Mouse (Mus musculus) ES-E14 (cell line): ENCODE results near the gene Adgrg1. TPM values are rescaled to one million over a fixed set of nuclear protein-coding genes. Genes with fewer than 3 reads are reported as not detected.
A peak's percentile ranks its signal among the peaks of the same experiment; 100 is the strongest.
"Not testable (repeated sequence)": the region's sequence is repeated elsewhere in the genome, so short reads cannot be mapped to it uniquely, and the experiment has no call there.

Source experiments
- DNase-seq: peaks from one replicate; pipeline ENCODE4 v3.0.0-alpha.2; 2013; ENCODE audit warnings: low read depth, low spot score
- H3K27ac ChIP-seq: 2 replicates; pipeline ENCODE4 v1.5.1; 2012; ENCODE audit warnings: low read depth, mild to moderate bottlenecking, low read length, moderate library complexity, mixed read lengths; ENCODE audit not compliant: poor library complexity, insufficient read depth, severe bottlenecking
- H3K36me3 ChIP-seq: 2 replicates; pipeline ENCODE4 v1.6.1; 2012; ENCODE audit warnings: mild to moderate bottlenecking, low read length, moderate library complexity, mixed read lengths; ENCODE audit not compliant: control insufficient read depth, poor library complexity, insufficient read depth, severe bottlenecking
- H3K4me1 ChIP-seq, 2 experiments: fragments of 150-350 bp in 1 of 2; sonication (generic) in 1 of 2; 2 replicates each; pipeline ENCODE4 v1.6.1; 2012; ENCODE audit warnings: low read length in 2 of 2, mild to moderate bottlenecking in 1 of 2, mixed read lengths in 1 of 2; ENCODE audit not compliant: control insufficient read depth in 2 of 2, insufficient read depth in 2 of 2, poor library complexity in 1 of 2
- H3K4me3 ChIP-seq, 2 experiments: fragments of 150-350 bp in 1 of 2; sonication (generic) in 1 of 2; 2 replicates each; pipeline ENCODE4 v1.5.1; 2012; ENCODE audit warnings: low read length in 2 of 2, low read depth in 1 of 2, mild to moderate bottlenecking in 1 of 2, mixed read lengths in 1 of 2; ENCODE audit not compliant: insufficient read depth in 1 of 2, poor library complexity in 1 of 2, severe bottlenecking in 1 of 2
- H3K9ac ChIP-seq: 2 replicates; pipeline ENCODE4 v1.6.1; 2012; ENCODE audit warnings: low read depth, mild to moderate bottlenecking, low read length, mixed read lengths; ENCODE audit not compliant: poor library complexity, insufficient read depth, severe bottlenecking
- H3K9me3 ChIP-seq: fragments of 150-350 bp; sonication (generic); 2 replicates; pipeline ENCODE4 v1.6.1; 2012; ENCODE audit warnings: low read depth, mild to moderate bottlenecking, low read length; ENCODE audit not compliant: control insufficient read depth, insufficient read depth
- CHD2 ChIP-seq: IDR thresholded peaks from 2 replicates; pipeline ENCODE4 v1.6.1; 2014; ENCODE audit warnings: mild to moderate bottlenecking, low read depth, low read length, inconsistent platforms
- HCFC1 ChIP-seq: IDR thresholded peaks from 2 replicates; pipeline ENCODE4 v1.6.1; 2012; ENCODE audit warnings: low read length, inconsistent platforms, borderline replicate concordance; ENCODE audit not compliant: insufficient read depth
- MAFK ChIP-seq: IDR thresholded peaks from 2 replicates; pipeline ENCODE4 v1.6.1; 2014; ENCODE audit warnings: mild to moderate bottlenecking, low read depth, low read length, inconsistent platforms; ENCODE audit not compliant: insufficient read depth
- ZC3H11A ChIP-seq: IDR thresholded peaks from 2 replicates; pipeline ENCODE4 v1.6.1; 2012; ENCODE audit warnings: low read depth, mild to moderate bottlenecking, inconsistent platforms, low read length, borderline replicate concordance
- ZNF384 ChIP-seq: IDR thresholded peaks from 2 replicates; pipeline ENCODE4 v1.6.1; 2012; ENCODE audit warnings: low read depth, low read length, inconsistent platforms
- in situ Hi-C, 2 experiments: fragments of 600-800 bp; cut with MboI; formaldehyde crosslinking; loops; one replicate each; pipeline ENCODE4 v1.15.1; 2025; ENCODE audit warnings: low sequenced_read_pairs in 2 of 2, inconsistent platforms in 1 of 2; ENCODE audit not compliant: unreplicated experiment in 2 of 2
- total RNA-seq: library from RNA; depleted of rRNA; stranded (reverse); fragments of 300-350 nt; gene quantifications from 2 replicates; pipeline ENCODE4 v1.2.3, GENCODE M21; 2012

Gene Adgrg1
- total RNA-seq, 1 experiment = 5.4 TPM

DNA sequence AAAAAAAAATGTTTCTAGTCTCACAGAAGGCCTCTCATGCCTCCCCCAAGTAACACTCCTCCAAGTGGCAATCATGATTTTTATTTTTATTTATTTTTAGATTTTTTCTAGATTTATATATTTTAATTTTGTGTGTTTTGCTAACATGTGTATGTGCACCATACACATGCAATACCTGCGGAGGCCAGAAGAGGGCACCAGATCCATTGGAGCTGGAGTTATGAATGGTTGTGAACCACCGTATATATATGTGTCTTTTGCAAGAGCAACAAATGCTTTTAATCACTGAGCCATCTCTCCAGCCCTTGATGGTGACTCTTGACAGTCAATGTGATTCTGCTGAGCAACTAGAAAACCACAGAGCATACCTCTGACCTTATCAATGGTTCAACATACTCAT lies 50.9 kb downstream of the Adgrg1 start:
- Histone ChIP-seq H3K4me3 (no peak overlapping the region), H3K9ac (no peak overlapping the region), H3K27ac (no peak overlapping the region), H3K4me1 (peaks cover 0 to 9% of the 10 kb centered on the region in 2 experiments; a peak in 1 of 4 replicates), H3K9me3 (no peaks in the 10 kb centered on the region), H3K36me3 (no peaks in the 10 kb centered on the region)
- in situ Hi-C loops = no loop called here
- no peak for TF ChIP-seq ZNF384
- TF ChIP-seq HCFC1 = no peak
- TF ChIP-seq CHD2 = no peak
- TF ChIP-seq ZC3H11A = peak; percentile 58; the same call in 1 of the 2 replicates
- DNase-seq = no peak

DNA sequence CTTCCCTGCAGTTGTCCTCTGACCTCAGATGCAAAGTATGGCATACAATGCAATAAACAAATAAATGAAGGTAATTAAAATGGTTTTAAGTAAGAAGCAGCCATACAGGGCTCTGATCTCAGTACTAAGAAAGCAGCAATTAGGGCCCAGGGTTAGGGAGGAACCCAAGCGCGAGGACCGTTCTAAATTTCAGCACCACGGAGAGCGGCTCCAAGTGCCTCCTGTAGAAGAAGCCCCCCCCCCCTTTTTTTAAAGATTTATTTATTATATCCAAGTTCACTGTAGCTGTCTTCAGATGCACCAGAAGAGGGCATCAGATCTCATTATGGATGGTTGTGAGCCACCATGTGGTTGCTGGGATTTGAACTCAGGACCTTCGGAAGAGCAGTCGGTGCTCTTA lies 53.8 kb downstream of the Adgrg1 start:
- in situ Hi-C loops, H3K4me1 ChIP-seq, H3K4me3 ChIP-seq, H3K9me3 ChIP-seq, H3K36me3 ChIP-seq, H3K27ac ChIP-seq, H3K9ac ChIP-seq: not testable (repeated sequence)
- peak; percentile 20 for DNase-seq

DNA sequence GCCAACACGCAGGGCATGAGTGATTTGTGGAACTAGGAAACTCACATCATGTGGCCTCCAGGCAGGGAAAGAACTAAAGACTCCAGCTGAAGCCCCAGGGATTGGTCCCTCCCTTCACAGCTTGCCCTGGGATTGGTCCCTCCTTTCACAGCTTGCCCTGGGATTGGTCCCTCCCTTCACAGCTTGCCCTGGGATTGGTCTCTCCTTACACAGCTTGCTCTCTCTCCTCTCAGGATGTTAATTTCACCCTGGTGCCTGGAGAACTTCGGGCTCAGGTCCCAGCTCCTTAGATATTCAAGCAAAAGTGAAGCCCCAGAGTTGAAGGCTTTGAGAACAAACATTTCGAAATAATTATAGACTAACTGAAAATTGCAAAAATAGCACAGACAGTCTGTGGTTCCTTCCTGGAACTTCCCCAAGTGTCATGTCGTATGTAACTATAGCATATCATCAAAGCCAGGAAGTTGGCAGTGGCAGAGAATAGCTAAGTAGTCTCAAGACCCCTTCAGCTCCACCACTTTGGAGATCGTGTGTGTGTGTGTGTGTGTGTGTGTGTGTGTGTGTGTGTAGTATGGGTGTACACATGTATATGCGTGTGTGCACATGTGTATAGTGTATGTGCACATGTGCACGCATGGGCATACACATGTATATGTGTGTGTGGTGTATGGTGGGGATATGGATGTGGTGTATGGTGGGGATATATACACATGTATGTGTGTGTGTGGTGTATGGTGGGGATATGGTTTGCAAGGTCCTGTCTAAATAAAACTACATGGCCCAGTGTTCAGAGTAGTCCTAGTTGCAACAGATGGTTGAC lies 62.8 kb downstream of the Adgrg1 start:
- H3K9me3 ChIP-seq = no peaks in the 10 kb centered on the region
- no peaks in the 10 kb centered on the region for H3K36me3 ChIP-seq
- DNase-seq = no peak
- in situ Hi-C loops = no loop called here
- no peak overlapping the region for H3K27ac ChIP-seq
- H3K9ac ChIP-seq = no peak overlapping the region
- H3K4me1 ChIP-seq = no peaks in the 10 kb centered on the region
- H3K4me3 ChIP-seq = no peak overlapping the region
- TF ChIP-seq ZNF384 (no peak), ZC3H11A (no peak), MAFK (no peak), CHD2 (no peak), HCFC1 (no peak)

DNA sequence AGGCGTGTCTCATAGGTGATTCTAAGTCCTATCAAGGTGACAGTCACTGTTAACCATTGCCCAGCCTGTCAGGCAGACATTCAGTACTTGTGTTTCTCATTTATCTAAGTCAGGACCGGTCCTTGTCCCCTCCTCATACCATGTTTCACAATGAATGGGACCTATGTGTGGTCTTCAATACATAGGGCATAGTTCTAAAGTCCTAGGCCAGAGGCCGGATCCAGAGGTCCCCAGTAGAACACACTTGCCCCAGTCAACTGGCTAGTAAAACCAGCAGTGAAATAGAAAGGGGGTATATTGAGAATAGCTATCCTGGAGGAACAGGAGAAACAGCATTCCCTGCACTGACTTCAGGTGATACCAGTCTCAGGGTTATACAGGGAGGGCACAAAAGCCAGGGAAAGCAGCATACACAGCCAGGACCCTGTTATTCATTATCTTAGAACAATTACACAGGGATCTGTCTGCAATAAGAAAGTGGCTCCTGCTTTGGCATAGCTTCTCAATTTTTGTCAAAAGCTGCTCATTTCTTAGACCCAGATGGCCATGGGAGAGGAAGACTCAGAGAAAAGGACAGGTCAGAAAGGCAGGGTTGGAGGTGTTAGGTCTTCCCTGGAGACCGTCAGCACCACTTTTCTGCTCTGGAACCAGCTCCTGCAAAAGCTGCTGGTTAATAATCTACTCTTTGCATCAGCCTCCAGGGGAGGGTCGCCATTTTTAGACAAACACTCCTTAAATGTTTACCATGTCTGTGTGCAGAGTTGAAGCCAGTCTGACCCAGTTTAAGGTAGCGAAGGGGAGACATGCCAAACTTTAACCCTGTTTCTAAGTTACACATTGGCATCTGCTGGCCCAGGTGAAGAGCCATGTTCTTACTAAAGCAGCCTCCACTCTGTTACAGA lies 67.6 kb downstream of the Adgrg1 start:
- Histone ChIP-seq H3K4me3 (no peak overlapping the region), H3K4me1 (no peaks in the 10 kb centered on the region), H3K36me3 (no peaks in the 10 kb centered on the region), H3K27ac (no peak overlapping the region), H3K9me3 (no peaks in the 10 kb centered on the region), H3K9ac (no peak overlapping the region)
- no peak for TF ChIP-seq ZNF384
- no peak for TF ChIP-seq MAFK
- no peak for TF ChIP-seq HCFC1
- no peak for TF ChIP-seq CHD2
- TF ChIP-seq ZC3H11A = no peak
- DNase-seq = no peak
- in situ Hi-C loops = no loop called here
